Mouse (Mus musculus): ENCODE measurements around the gene Upp2. TPM values are rescaled to one million over a fixed set of nuclear protein-coding genes. Genes with fewer than 3 reads are reported as not detected.

Upp2 gene
- total and polyA plus RNA-seq, 2 experiments, result 105 to 1,754 TPM

DNA sequence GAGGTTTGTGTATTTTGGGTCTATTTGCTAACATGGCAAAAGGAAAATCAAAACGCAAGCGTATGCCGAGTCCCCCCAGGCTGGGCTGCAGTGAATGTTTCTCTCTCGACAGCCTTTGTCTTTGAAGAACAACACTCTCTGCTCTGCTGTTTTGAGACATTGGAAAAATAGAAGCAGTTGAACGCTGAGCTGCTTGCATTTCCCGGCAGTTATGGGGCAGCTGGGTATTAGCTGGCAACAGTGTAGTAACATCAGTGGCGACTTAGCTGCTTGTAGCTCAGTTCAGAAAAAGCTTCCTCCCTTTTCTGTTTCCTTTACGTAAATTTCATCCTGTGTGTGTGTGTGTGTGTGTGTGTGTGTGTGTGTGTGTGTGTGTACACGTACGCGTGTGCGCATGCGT is 93.5 kb downstream of the Upp2 start:
- Histone ChIP-seq H3K9ac (ENCODE audit: low read depth, low read length) (no peak overlapping the region), H3K36me3 (ENCODE audit: control insufficient read depth, insufficient read depth, low read length) (no peaks in the 10 kb centered on the region), H3K27ac (replicated peaks; ENCODE audit: insufficient read depth, low read depth, low read length) (no peak overlapping the region), H3K4me3 (ENCODE audit: insufficient read depth, low read depth, low read length) (no peak overlapping the region), H3K79me2 (ENCODE audit: control insufficient read depth, insufficient read depth, low read length) (no peaks in the 10 kb centered on the region), H3K27me3 (ENCODE audit: control insufficient read depth, insufficient read depth, low read length) (no peaks in the 10 kb centered on the region), H3K4me1 (ENCODE audit: control insufficient read depth, insufficient read depth, low read length) (no peaks in the 10 kb centered on the region)
- 64% methylated on average over 13 of the region's 13 CpGs for WGBS
- DNase-seq (ENCODE audit: extremely low read depth, low read depth, low spot score), result no peak
- TF ChIP-seq CTCF (IDR thresholded peaks at IDR 0.05; ENCODE audit: low read depth, low read length) (no peak), POLR2A (IDR thresholded peaks at IDR 0.05; ENCODE audit: extremely low read depth, insufficient read depth, low read length) (no peak)

DNA sequence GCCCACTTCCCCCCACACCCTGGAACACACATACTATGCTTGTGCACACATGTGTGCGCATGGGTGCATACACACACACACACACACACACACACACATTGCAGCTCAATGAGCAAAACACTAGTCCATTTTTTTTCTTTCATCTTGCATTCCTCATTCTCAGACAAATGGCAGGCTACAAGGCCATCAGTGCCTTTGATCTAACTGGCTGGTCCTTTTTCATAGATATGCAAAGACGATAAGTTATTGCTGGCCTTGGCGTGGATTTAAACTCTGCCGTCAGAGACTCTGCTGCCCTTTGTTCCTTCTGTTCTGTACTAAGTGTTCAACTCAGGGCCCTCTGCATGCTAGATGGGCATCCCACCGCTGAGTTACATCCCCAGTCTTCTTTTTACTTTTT is 94.0 kb downstream of the Upp2 start:
- H3K9ac ChIP-seq (ENCODE audit: low read depth, low read length), result no peak overlapping the region
- H3K4me3 ChIP-seq (ENCODE audit: insufficient read depth, low read depth, low read length), result no peak overlapping the region
- no peaks in the 10 kb centered on the region for H3K36me3 ChIP-seq (ENCODE audit: control insufficient read depth, insufficient read depth, low read length)
- no peaks in the 10 kb centered on the region for H3K27me3 ChIP-seq (ENCODE audit: control insufficient read depth, insufficient read depth, low read length)
- H3K27ac ChIP-seq (replicated peaks; ENCODE audit: insufficient read depth, low read depth, low read length), result no peak overlapping the region
- DNase-seq (ENCODE audit: extremely low read depth, low read depth, low spot score), result no peak
- 85% methylated on average over 5 of the region's 5 CpGs for WGBS
- TF ChIP-seq CTCF (IDR thresholded peaks at IDR 0.05; ENCODE audit: low read depth, low read length) (no peak), POLR2A (IDR thresholded peaks at IDR 0.05; ENCODE audit: extremely low read depth, insufficient read depth, low read length) (no peak)
- no peaks in the 10 kb centered on the region for H3K4me1 ChIP-seq (ENCODE audit: control insufficient read depth, insufficient read depth, low read length)
- no peaks in the 10 kb centered on the region for H3K79me2 ChIP-seq (ENCODE audit: control insufficient read depth, insufficient read depth, low read length)

GRCm38 (mm10) chr2:58662661-58663060 is 95.6 kb downstream of the Upp2 start:
- no peak overlapping the region for H3K9ac ChIP-seq (ENCODE audit: low read depth, low read length)
- H3K79me2 ChIP-seq (ENCODE audit: control insufficient read depth, insufficient read depth, low read length), result no peaks in the 10 kb centered on the region
- no peak for DNase-seq (ENCODE audit: extremely low read depth, low read depth, low spot score)
- H3K27me3 ChIP-seq (ENCODE audit: control insufficient read depth, insufficient read depth, low read length), result no peaks in the 10 kb centered on the region
- WGBS, result 91% methylated on average over 9 of the region's 9 CpGs
- H3K4me1 ChIP-seq (ENCODE audit: control insufficient read depth, insufficient read depth, low read length), result no peaks in the 10 kb centered on the region
- no peak overlapping the region for H3K4me3 ChIP-seq (ENCODE audit: insufficient read depth, low read depth, low read length)
- no peak for TF ChIP-seq POLR2A (IDR thresholded peaks at IDR 0.05; ENCODE audit: extremely low read depth, insufficient read depth, low read length)
- no peak for TF ChIP-seq CTCF (IDR thresholded peaks at IDR 0.05; ENCODE audit: low read depth, low read length)
- no peaks in the 10 kb centered on the region for H3K36me3 ChIP-seq (ENCODE audit: control insufficient read depth, insufficient read depth, low read length)
- no peak overlapping the region for H3K27ac ChIP-seq (replicated peaks; ENCODE audit: insufficient read depth, low read depth, low read length)

DNA sequence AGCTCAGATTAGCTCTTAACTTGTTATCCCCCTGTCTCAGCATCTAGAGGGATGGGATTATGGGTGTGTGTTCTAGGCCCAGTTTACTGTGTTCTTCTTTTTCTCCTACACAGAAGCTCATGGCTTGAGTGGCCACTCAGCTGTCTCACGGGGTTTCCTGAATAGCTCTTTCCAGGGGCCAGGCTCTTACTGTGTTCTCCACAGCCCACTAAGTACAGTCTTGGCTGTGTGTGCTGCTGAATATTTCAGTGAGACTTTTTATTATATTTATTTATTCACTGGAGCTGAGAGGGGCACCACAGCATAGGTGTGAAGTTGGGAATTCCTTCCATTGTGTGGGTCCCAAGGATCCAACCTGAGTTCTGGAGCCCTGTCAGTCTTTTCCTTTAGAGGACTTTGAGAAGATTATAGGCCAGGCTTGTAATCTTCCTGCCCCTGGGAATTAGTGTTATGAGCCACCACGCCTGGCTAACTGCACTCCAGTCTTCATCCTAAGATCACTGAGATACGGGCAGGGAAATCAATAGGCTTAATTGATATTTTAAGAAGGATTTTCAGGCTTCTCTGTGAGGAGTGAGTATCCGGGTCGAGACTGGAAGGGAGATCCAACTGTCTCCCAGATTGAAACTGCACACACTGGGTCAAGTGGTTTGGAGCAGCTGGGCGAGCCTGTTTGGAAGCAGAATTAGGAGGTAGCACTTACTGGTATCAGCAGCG is 96.5 kb downstream of the Upp2 start:
- TF ChIP-seq CTCF (IDR thresholded peaks at IDR 0.05; ENCODE audit: low read depth, low read length), result no peak
- TF ChIP-seq POLR2A (IDR thresholded peaks at IDR 0.05; ENCODE audit: extremely low read depth, insufficient read depth, low read length), result no peak
- 95% methylated on average over 7 of the region's 7 CpGs for WGBS

DNA sequence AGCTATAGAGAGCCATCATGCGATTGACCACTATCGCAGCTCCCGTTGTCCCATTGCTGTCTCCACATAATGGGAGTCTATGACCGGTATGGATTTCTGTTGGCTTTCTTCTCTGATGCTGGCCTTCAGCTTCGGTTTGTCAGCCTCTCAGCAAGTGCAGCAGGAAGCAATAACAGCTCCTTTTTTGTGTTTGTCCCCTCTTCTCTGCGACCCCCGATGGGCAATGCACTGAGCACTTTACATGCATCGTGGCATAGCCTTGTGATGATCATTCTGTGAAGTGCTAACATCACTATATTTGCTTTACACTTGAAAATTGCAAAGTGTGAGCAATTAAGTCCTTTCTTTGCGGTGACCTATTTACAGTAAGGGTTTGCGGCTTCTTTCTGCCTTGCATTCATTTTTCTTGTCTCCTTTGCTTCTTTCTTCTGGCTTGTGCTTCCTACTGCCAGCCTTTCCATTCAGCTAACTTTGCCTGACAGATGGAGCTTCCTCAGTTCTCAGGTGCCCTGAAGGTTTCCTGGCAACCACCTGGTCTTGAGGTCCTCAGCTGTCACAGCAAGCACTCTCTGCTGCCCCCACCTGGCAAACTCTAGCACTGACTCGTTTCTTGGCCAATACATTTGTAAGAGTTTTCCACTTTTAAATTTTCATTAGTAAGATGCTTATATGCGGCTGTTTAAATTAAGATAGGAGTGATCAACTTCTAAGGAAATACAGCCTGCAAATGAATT is 98.2 kb downstream of the Upp2 start:
- TF ChIP-seq CTCF (IDR thresholded peaks at IDR 0.05; ENCODE audit: low read depth, low read length) (peak; percentile 90), POLR2A (IDR thresholded peaks at IDR 0.05; ENCODE audit: extremely low read depth, insufficient read depth, low read length) (no peak)
- Histone ChIP-seq H3K4me3 (ENCODE audit: insufficient read depth, low read depth, low read length) (no peak overlapping the region), H3K27me3 (ENCODE audit: control insufficient read depth, insufficient read depth, low read length) (no peaks in the 10 kb centered on the region), H3K36me3 (ENCODE audit: control insufficient read depth, insufficient read depth, low read length) (no peaks in the 10 kb centered on the region), H3K9ac (ENCODE audit: low read depth, low read length) (no peak overlapping the region), H3K79me2 (ENCODE audit: control insufficient read depth, insufficient read depth, low read length) (no peaks in the 10 kb centered on the region), H3K4me1 (ENCODE audit: control insufficient read depth, insufficient read depth, low read length) (no peaks in the 10 kb centered on the region), H3K27ac (replicated peaks; ENCODE audit: insufficient read depth, low read depth, low read length) (no peak overlapping the region)
- WGBS, result 81% methylated on average over 12 of the region's 12 CpGs
- DNase-seq (ENCODE audit: extremely low read depth, low read depth, low spot score), result peak; percentile 42

More for the DNA sequence above, 96.5 kb downstream of the Upp2 start:
- no peak overlapping the region for H3K27ac ChIP-seq (replicated peaks; ENCODE audit: insufficient read depth, low read depth, low read length)
- H3K4me1 ChIP-seq (ENCODE audit: control insufficient read depth, insufficient read depth, low read length), result no peaks in the 10 kb centered on the region
- no peaks in the 10 kb centered on the region for H3K27me3 ChIP-seq (ENCODE audit: control insufficient read depth, insufficient read depth, low read length)
- no peak overlapping the region for H3K9ac ChIP-seq (ENCODE audit: low read depth, low read length)
- no peak overlapping the region for H3K4me3 ChIP-seq (ENCODE audit: insufficient read depth, low read depth, low read length)
- no peaks in the 10 kb centered on the region for H3K36me3 ChIP-seq (ENCODE audit: control insufficient read depth, insufficient read depth, low read length)
- H3K79me2 ChIP-seq (ENCODE audit: control insufficient read depth, insufficient read depth, low read length), result no peaks in the 10 kb centered on the region
- no peak for DNase-seq (ENCODE audit: extremely low read depth, low read depth, low spot score)

- H3K27me3 ChIP-seq (ENCODE audit: control insufficient read depth, insufficient read depth, low read length), result no peaks in the 10 kb centered on the region
- H3K27ac ChIP-seq (replicated peaks; ENCODE audit: insufficient read depth, low read depth, low read length), result no peak overlapping the region
- H3K4me3 ChIP-seq (ENCODE audit: insufficient read depth, low read depth, low read length), result no peak overlapping the region
- H3K36me3 ChIP-seq (ENCODE audit: control insufficient read depth, insufficient read depth, low read length), result no peaks in the 10 kb centered on the region
- WGBS, result 51% methylated on average over 3 of the region's 3 CpGs
- H3K9ac ChIP-seq (ENCODE audit: low read depth, low read length), result no peak overlapping the region
- H3K79me2 ChIP-seq (ENCODE audit: control insufficient read depth, insufficient read depth, low read length), result no peaks in the 10 kb centered on the region
- DNase-seq (ENCODE audit: extremely low read depth, low read depth, low spot score), result no peak
- TF ChIP-seq CTCF (IDR thresholded peaks at IDR 0.05; ENCODE audit: low read depth, low read length), result no peak
- TF ChIP-seq POLR2A (IDR thresholded peaks at IDR 0.05; ENCODE audit: extremely low read depth, insufficient read depth, low read length), result no peak
- H3K4me1 ChIP-seq (ENCODE audit: control insufficient read depth, insufficient read depth, low read length), result no peaks in the 10 kb centered on the region
Observed at GRCm38 (mm10) chr2:58667298-58667697, 100.2 kb downstream of the Upp2 start.
